In the genomic region with DNA sequence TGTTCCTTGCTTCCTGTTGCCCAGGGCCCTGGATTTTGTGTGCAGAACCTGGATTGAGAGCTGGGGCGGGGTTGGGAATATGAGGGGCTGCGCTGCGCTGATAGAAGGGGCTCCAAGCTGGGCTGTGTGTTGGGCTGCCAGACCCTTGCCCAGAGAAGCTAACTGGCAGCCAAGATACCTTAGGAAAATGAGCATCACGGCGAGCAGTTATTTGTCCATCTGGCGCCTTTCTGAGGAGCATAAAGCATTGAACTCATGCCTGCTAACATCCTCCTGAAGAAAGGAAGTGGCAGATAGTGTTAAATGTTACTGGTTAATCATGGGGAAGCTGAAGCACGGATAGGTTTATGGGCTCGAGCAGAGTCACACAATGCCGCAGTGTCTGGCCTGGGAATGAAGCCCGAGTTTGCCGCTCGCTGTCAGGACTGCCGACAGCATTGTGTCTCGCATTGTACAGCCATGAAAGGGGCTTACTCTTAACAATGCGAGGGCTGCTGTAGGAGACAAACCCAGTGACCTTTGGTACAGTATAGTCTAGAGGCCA, we compare ENCODE assay signal across 13 mouse cellular contexts.
DNase-seq lines count a peak whose midpoint lies in the region; ATAC-seq lines count a peak whose summit lies in the region.
"Had no signal": no experiment of that assay in that cellular context is flagged by ENCODE, and none has a peak within 500 bp of the region (broad histone marks: within the 10 kb centered on the region; RNA-seq: fewer than 3 reads in every experiment).

No protein-coding gene starts in this region.

- DNase-seq in frontal cortex, postnatal 10 days (ENCODE audit: low spot score in 2 of 2) = no peak
- peak; percentile 40 for DNase-seq in ZHBTc4 (ENCODE audit: low read depth, low spot score)
- peak; percentile 37 for DNase-seq in fibroblast of lung, adult 2 months (ENCODE audit: low read depth)
- DNase-seq in midbrain, embryonic 11.5 days (ENCODE audit: low spot score, missing footprints) = peak; percentile 95
- no peak for DNase-seq in kidney, adult 8-10 months
- no peak for DNase-seq in thymus, postnatal 36 days
- no peak for DNase-seq in layer of hippocampus, adult 9-10 months (ENCODE audit: low spot score)
- DNase-seq: heart, adult 11 months; kidney, postnatal 4 days; lung, embryonic 14.5 days; right cerebral cortex, postnatal 14 days; thymus, postnatal 4 days had no signal

- H3K4me3 ChIP-seq in midbrain, embryonic 11.5 days (ENCODE audit: low read depth, low read length) = no peak overlapping the region

- H3K27me3 ChIP-seq in midbrain, embryonic 11.5 days (ENCODE audit: control insufficient read depth, insufficient read depth, low read length) = no peaks in the 10 kb centered on the region

- 33% methylated on average over 15 of the region's 15 CpGs for WGBS in midbrain, embryonic 11.5 days

- peak; percentile 43; the same call in 1 of the 2 replicates for ATAC-seq in frontal cortex, adult (ENCODE audit: low TSS enrichment)
- ATAC-seq in midbrain, embryonic 11.5 days (ENCODE audit: low FRiP score) = peak; percentile 86

- H3K9ac ChIP-seq in midbrain, embryonic 11.5 days (ENCODE audit: low read length) = peak overlapping the region; percentile 49
- H3K9ac ChIP-seq: lung, embryonic 14.5 days had no signal

- peak overlapping the region; percentile 34 for H3K4me2 ChIP-seq in midbrain, embryonic 11.5 days
- H3K4me2 ChIP-seq: lung, embryonic 14.5 days had no signal

- H3K4me1 ChIP-seq in midbrain, embryonic 11.5 days (ENCODE audit: control insufficient read depth, insufficient read depth, low read length) = peaks cover 41% of the 10 kb centered on the region

- no peaks in the 10 kb centered on the region for H3K9me3 ChIP-seq in midbrain, embryonic 11.5 days (ENCODE audit: control insufficient read depth, low read length)

- H3K36me3 ChIP-seq in midbrain, embryonic 11.5 days (ENCODE audit: control insufficient read depth, insufficient read depth, low read length) = no peaks in the 10 kb centered on the region

- peak overlapping the region; percentile 84 for H3K27ac ChIP-seq in midbrain, embryonic 11.5 days (ENCODE audit: low read depth, low read length)

Comparison
In these comparisons a context has a peak if more than half of its experiments do, and no peak if none do; other contexts are left out.
1. DNase-seq: peak in ZHBTc4 (single experiment), fibroblast of lung, adult 2 months (single experiment) and midbrain, embryonic 11.5 days (single experiment); none in frontal cortex, postnatal 10 days (0 of 2), kidney, adult 8-10 months (0 of 2), thymus, postnatal 36 days (0 of 2) and layer of hippocampus, adult 9-10 months (single experiment).